Mouse (Mus musculus) MEL (cell line): ENCODE measurements around the gene Klrb1b. TPM values are rescaled to one million over a fixed set of nuclear protein-coding genes. Genes with fewer than 3 reads are reported as not detected.

Source experiments
- DNase-seq: peaks from one replicate; pipeline ENCODE4 v3.0.0; 2011; ENCODE audit warnings: low read depth, low spot score
- H3K27ac ChIP-seq: 2 replicates; pipeline ENCODE4 v1.5.1; 2012; ENCODE audit warnings: low read depth, mild to moderate bottlenecking, control low read depth, low read length, moderate library complexity; ENCODE audit not compliant: control insufficient read depth
- H3K27me3 ChIP-seq, 2 experiments: fragments of 150-350 bp in 1 of 2; sonication (generic) in 1 of 2; 2 replicates each; pipeline ENCODE4 v1.6.1; 2012; ENCODE audit warnings: low read length in 2 of 2, mild to moderate bottlenecking in 2 of 2, improper control_type of control experiment in 1 of 2, moderate library complexity in 1 of 2; ENCODE audit not compliant: insufficient read depth in 2 of 2, control insufficient read depth in 1 of 2
- H3K36me3 ChIP-seq, 2 experiments: 2 replicates each; pipeline ENCODE4 v1.6.1; 2012 to 2014; ENCODE audit warnings: low read length in 2 of 2, improper control_type of control experiment in 1 of 2, inconsistent platforms in 1 of 2, mild to moderate bottlenecking in 1 of 2; ENCODE audit not compliant: insufficient read depth in 2 of 2, control insufficient read depth in 1 of 2
- H3K4me1 ChIP-seq, 2 experiments: fragments of 150-350 bp in 1 of 2; sonication (generic) in 1 of 2; 2 replicates each; pipeline ENCODE4 v1.6.1; 2012; ENCODE audit warnings: low read length in 2 of 2, improper control_type of control experiment in 1 of 2, mild to moderate bottlenecking in 1 of 2; ENCODE audit not compliant: insufficient read depth in 2 of 2, control insufficient read depth in 1 of 2
- H3K4me3 ChIP-seq, 2 experiments: fragments of 150-350 bp in 1 of 2; sonication (generic) in 1 of 2; 2 replicates each; pipeline ENCODE4 v1.5.1; 2012; ENCODE audit warnings: low read depth in 2 of 2, low read length in 2 of 2, mild to moderate bottlenecking in 2 of 2, moderate library complexity in 2 of 2, control low read depth in 1 of 2, improper control_type of control experiment in 1 of 2; ENCODE audit not compliant: control insufficient read depth in 1 of 2, insufficient read depth in 1 of 2
- H3K79me2 ChIP-seq: 2 replicates; pipeline ENCODE4 v1.6.1; 2012; ENCODE audit warnings: mild to moderate bottlenecking, low read length, moderate library complexity; ENCODE audit not compliant: control insufficient read depth, poor library complexity, insufficient read depth
- H3K9ac ChIP-seq: 2 replicates; pipeline ENCODE4 v1.6.1; 2012; ENCODE audit warnings: low read depth, mild to moderate bottlenecking, control low read depth, low read length, moderate library complexity; ENCODE audit not compliant: control insufficient read depth, poor library complexity, severe bottlenecking
- H3K9me3 ChIP-seq: fragments of 150-350 bp; sonication (generic); replicated peaks from 2 replicates; pipeline ENCODE4 v1.6.1; 2012; ENCODE audit warnings: mild to moderate bottlenecking, low read length, improper control_type of control experiment, moderate library complexity; ENCODE audit not compliant: insufficient read depth
- BHLHE40 ChIP-seq: IDR thresholded peaks from 2 replicates; pipeline ENCODE4 v1.6.1; 2012; ENCODE audit warnings: low read depth, mild to moderate bottlenecking, inconsistent platforms, low read length, improper control_type of control experiment, borderline replicate concordance
- CHD1 ChIP-seq: IDR thresholded peaks from 2 replicates; pipeline ENCODE4 v1.6.1; 2012; ENCODE audit warnings: low read depth, mild to moderate bottlenecking, inconsistent platforms, low read length, improper control_type of control experiment
- CTCF ChIP-seq, 3 experiments: IDR thresholded peaks in 2 of 3; conservative IDR thresholded peaks in 1 of 3; 2 replicates each; pipeline ENCODE4 v1.5.1; 2011 to 2012; ENCODE audit warnings: low read length in 3 of 3, low read depth in 2 of 3, mild to moderate bottlenecking in 2 of 3, improper control_type of control experiment in 1 of 3, inconsistent platforms in 1 of 3, mixed read lengths in 1 of 3, moderate library complexity in 1 of 3; ENCODE audit not compliant: control insufficient read depth in 1 of 3, insufficient read depth in 1 of 3, poor library complexity in 1 of 3, severe bottlenecking in 1 of 3
- ETS1 ChIP-seq: IDR thresholded peaks from 2 replicates; pipeline ENCODE4 v1.6.1; 2012; ENCODE audit warnings: low read depth, mild to moderate bottlenecking, inconsistent platforms, low read length, improper control_type of control experiment, moderate library complexity
- GABPA ChIP-seq: IDR thresholded peaks from 2 replicates; pipeline ENCODE4 v1.6.1; 2012; ENCODE audit warnings: low read depth, mild to moderate bottlenecking, inconsistent platforms, low read length, improper control_type of control experiment, moderate library complexity
- GATA1 ChIP-seq: IDR thresholded peaks from 2 replicates; pipeline ENCODE4 v1.6.1; 2011; ENCODE audit warnings: low read depth, low read length, improper control_type of control experiment
- HCFC1 ChIP-seq: IDR thresholded peaks from 2 replicates; pipeline ENCODE4 v1.6.1; 2012; ENCODE audit warnings: low read depth, mild to moderate bottlenecking, inconsistent platforms, low read length, improper control_type of control experiment, moderate library complexity
- JUND ChIP-seq: IDR thresholded peaks from 2 replicates; pipeline ENCODE4 v1.6.1; 2011; ENCODE audit warnings: low read depth, mild to moderate bottlenecking, improper control_type of control experiment, low read length
- KAT2A ChIP-seq: conservative IDR thresholded peaks from 2 replicates; pipeline ENCODE4 v1.6.1; 2012; ENCODE audit warnings: low read depth, low read length, improper control_type of control experiment, inconsistent platforms
- MAFK ChIP-seq: IDR thresholded peaks from 2 replicates; pipeline ENCODE4 v1.6.1; 2011; ENCODE audit warnings: low read depth, mild to moderate bottlenecking, low read length, improper control_type of control experiment, borderline replicate concordance
- MAX ChIP-seq: IDR thresholded peaks from 2 replicates; pipeline ENCODE4 v1.6.1; 2011; ENCODE audit warnings: low read length, improper control_type of control experiment
- MEF2A ChIP-seq: IDR thresholded peaks from 2 replicates; pipeline ENCODE4 v1.6.1; 2014; ENCODE audit warnings: low read depth, mild to moderate bottlenecking, inconsistent platforms, low read length, improper control_type of control experiment; ENCODE audit not compliant: poor library complexity, insufficient replicate concordance, severe bottlenecking; ENCODE audit errors: extremely low read depth
- MYB ChIP-seq: IDR thresholded peaks from 2 replicates; pipeline ENCODE4 v1.6.1; 2011; ENCODE audit warnings: mild to moderate bottlenecking, low read depth, low read length, improper control_type of control experiment
- NELFE ChIP-seq: IDR thresholded peaks from 2 replicates; pipeline ENCODE4 v1.6.1; 2011; ENCODE audit warnings: low read depth, low read length, improper control_type of control experiment
- NRF1 ChIP-seq: IDR thresholded peaks from 2 replicates; pipeline ENCODE4 v1.6.1; 2014; ENCODE audit warnings: low read depth, mild to moderate bottlenecking, inconsistent platforms, low read length, improper control_type of control experiment, moderate library complexity; ENCODE audit not compliant: poor library complexity, insufficient read depth, severe bottlenecking
- POLR2A ChIP-seq, 2 experiments: IDR thresholded peaks; 2 replicates each; pipeline ENCODE4 v1.6.1; 2011 to 2012; ENCODE audit warnings: low read length in 2 of 2, mild to moderate bottlenecking in 2 of 2, control low read depth in 1 of 2, improper control_type of control experiment in 1 of 2, low read depth in 1 of 2, moderate library complexity in 1 of 2; ENCODE audit not compliant: control insufficient read depth in 1 of 2, insufficient read depth in 1 of 2, poor library complexity in 1 of 2
- POLR2AphosphoS5 ChIP-seq: IDR thresholded peaks from 2 replicates; pipeline ENCODE4 v1.6.1; 2012; ENCODE audit warnings: low read depth, borderline replicate concordance, mild to moderate bottlenecking, inconsistent platforms, low read length, moderate library complexity, mixed read lengths
- RAD21 ChIP-seq: IDR thresholded peaks from 2 replicates; pipeline ENCODE4 v1.6.1; 2011; ENCODE audit warnings: mild to moderate bottlenecking, low read depth, low read length, improper control_type of control experiment
- SIN3A ChIP-seq: IDR thresholded peaks from 2 replicates; pipeline ENCODE4 v1.6.1; 2012; ENCODE audit warnings: low read length, improper control_type of control experiment, inconsistent platforms
- TAL1 ChIP-seq: IDR thresholded peaks from 2 replicates; pipeline ENCODE4 v1.6.1; 2012; ENCODE audit warnings: mild to moderate bottlenecking, inconsistent platforms, low read length, moderate library complexity, mixed read lengths
- TCF12 ChIP-seq: IDR thresholded peaks from 2 replicates; pipeline ENCODE4 v1.6.1; 2014; ENCODE audit warnings: low read depth, mild to moderate bottlenecking, inconsistent platforms, low read length, improper control_type of control experiment, moderate library complexity
- UBTF ChIP-seq: IDR thresholded peaks from 2 replicates; pipeline ENCODE4 v1.6.1; 2012; ENCODE audit warnings: low read depth, mild to moderate bottlenecking, inconsistent platforms, low read length, improper control_type of control experiment, moderate library complexity, borderline replicate concordance; ENCODE audit not compliant: insufficient read depth
- USF2 ChIP-seq, 2 experiments: IDR thresholded peaks; 2 replicates each; pipeline ENCODE4 v1.6.1; 2011 to 2012; ENCODE audit warnings: improper control_type of control experiment in 2 of 2, low read length in 2 of 2, borderline replicate concordance in 1 of 2, inconsistent platforms in 1 of 2, low read depth in 1 of 2, mild to moderate bottlenecking in 1 of 2; ENCODE audit not compliant: insufficient read depth in 1 of 2
- ZC3H11A ChIP-seq: IDR thresholded peaks from 2 replicates; pipeline ENCODE4 v1.6.1; 2012; ENCODE audit warnings: low read depth, mild to moderate bottlenecking, inconsistent platforms, low read length, improper control_type of control experiment
- ZKSCAN1 ChIP-seq: IDR thresholded peaks from 2 replicates; pipeline ENCODE4 v1.6.1; 2012; ENCODE audit warnings: low read depth, mild to moderate bottlenecking, inconsistent platforms, low read length, improper control_type of control experiment, moderate library complexity
- ZNF384 ChIP-seq: IDR thresholded peaks from 2 replicates; pipeline ENCODE4 v1.6.1; 2012; ENCODE audit warnings: low read depth, mild to moderate bottlenecking, inconsistent platforms, low read length, improper control_type of control experiment
- polyA plus RNA-seq, 2 experiments: library from polyadenylated mRNA; stranded (reverse) in 1 of 2; unstranded in 1 of 2; fragments of >175 nt in 1 of 2; fragments of >200 nt in 1 of 2; gene quantifications; 2 replicates each; pipeline versions ENCODE4 v1.2.1 to v1.2.4; 2012; ENCODE audit warnings: low replicate concordance in 2 of 2, low read depth in 1 of 2; ENCODE audit not compliant: insufficient read length in 2 of 2, insufficient read depth in 1 of 2, missing spikeins in 1 of 2
- total RNA-seq: library from RNA; depleted of rRNA; stranded (reverse); fragments of 300-350 nt; gene quantifications from 2 replicates; pipeline ENCODE4 v1.2.3, GENCODE M21; 2012

The Klrb1b gene
- total and polyA plus RNA-seq, 3 experiments = not detected

- Histone ChIP-seq H3K27me3 (peaks cover 0 to 2% of the 10 kb centered on the region in 2 experiments; a peak in 1 of 4 replicates), H3K4me1 (peaks cover 0 to 8% of the 10 kb centered on the region in 2 experiments; a peak in 2 of 4 replicates), H3K4me3 (no peak overlapping the region), H3K9me3 (no peaks in the 10 kb centered on the region), H3K9ac (no peak overlapping the region), H3K36me3 (peaks cover 0 to 6% of the 10 kb centered on the region in 2 experiments; a peak in 2 of 4 replicates), H3K79me2 (no peaks in the 10 kb centered on the region), H3K27ac (no peak overlapping the region)
- no peak for DNase-seq
- no peak for TF ChIP-seq GATA1
- TF ChIP-seq ZNF384 = no peak
- no peak for TF ChIP-seq MAX
- no peak for TF ChIP-seq CHD1
- TF ChIP-seq NRF1 = no peak
- TF ChIP-seq ETS1 = no peak
- TF ChIP-seq SIN3A = no peak
- TF ChIP-seq POLR2A (IDR thresholded peaks at IDR 0.05; ENCODE audit: control insufficient read depth in 1 of 2, insufficient read depth in 1 of 2, low read depth in 1 of 2, low read length in 2 of 2, poor library complexity in 1 of 2) = no peak
- no peak for TF ChIP-seq MEF2A
- no peak for TF ChIP-seq ZKSCAN1
- TF ChIP-seq BHLHE40 = no peak
- TF ChIP-seq MYB = no peak
- no peak for TF ChIP-seq MAFK
- TF ChIP-seq NELFE = no peak
- no peak for TF ChIP-seq POLR2AphosphoS5
- TF ChIP-seq CTCF (IDR thresholded peaks at IDR 0.05 in 2 of 3, conservative IDR thresholded peaks at IDR 0.05 in 1 of 3; ENCODE audit: control insufficient read depth in 1 of 3, insufficient read depth in 1 of 3, low read depth in 2 of 3, low read length in 3 of 3, poor library complexity in 1 of 3, severe bottlenecking in 1 of 3) = no peak
- TF ChIP-seq JUND = no peak
- TF ChIP-seq UBTF = no peak
- no peak for TF ChIP-seq TAL1
Measured at GRCm38 (mm10) chr6:128833046-128833445, 6.9 kb upstream of the Klrb1b start.

- no peak for TF ChIP-seq GABPA
- TF ChIP-seq KAT2A = no peak
- no peak for TF ChIP-seq UBTF
- TF ChIP-seq JUND = no peak
- no peak for TF ChIP-seq TCF12
- TF ChIP-seq ZC3H11A = no peak
- no peak for TF ChIP-seq RAD21
- no peak for TF ChIP-seq USF2 (IDR thresholded peaks at IDR 0.05; ENCODE audit: borderline replicate concordance in 1 of 2, insufficient read depth in 1 of 2, low read depth in 1 of 2, low read length in 2 of 2)
- no peak for TF ChIP-seq HCFC1
- TF ChIP-seq MEF2A = no peak
- Histone ChIP-seq H3K27me3 (peaks cover 0 to 2% of the 10 kb centered on the region in 2 experiments; a peak in 1 of 4 replicates), H3K9ac (no peak overlapping the region), H3K36me3 (no peaks in the 10 kb centered on the region), H3K79me2 (no peaks in the 10 kb centered on the region), H3K9me3 (no peaks in the 10 kb centered on the region), H3K4me1 (no peaks in the 10 kb centered on the region), H3K27ac (no peak overlapping the region), H3K4me3 (no peak overlapping the region)
- no peak for DNase-seq
Measured at GRCm38 (mm10) chr6:128829837-128830236, 3.7 kb upstream of the Klrb1b start.
